In genomic region chr1:20700011-20700410, GRCm38 (mm10) we compare ENCODE assay signal across 13 mouse cellular contexts. TPM values are rescaled to one million over a fixed set of nuclear protein-coding genes. Genes with fewer than 3 reads are reported as not detected.
DNase-seq lines count a peak whose midpoint lies in the region; ATAC-seq lines count a peak whose summit lies in the region.
"Had no signal": no experiment of that assay in that cellular context is flagged by ENCODE, and none has a peak within 500 bp of the region (broad histone marks: within the 10 kb centered on the region; RNA-seq: fewer than 3 reads in every experiment).

No protein-coding gene starts in this region.

- no peak overlapping the region for H3K4me2 ChIP-seq in hindbrain, embryonic 11.5 days (replicated peaks; ENCODE audit: low read depth, low read length)
- no peak overlapping the region for H3K4me2 ChIP-seq in hindbrain, embryonic 16.5 days (ENCODE audit: low read length)
- H3K4me2 ChIP-seq: liver, embryonic 15.5 days had no signal

- WGBS in hindbrain, embryonic 11.5 days = 75% methylated on average over 3 of the region's 3 CpGs
- WGBS in hindbrain, embryonic 16.5 days = 75% methylated on average over 3 of the region's 3 CpGs

- H3K27ac ChIP-seq in hindbrain, embryonic 11.5 days (ENCODE audit: low read depth, low read length) = no peak overlapping the region
- H3K27ac ChIP-seq in hindbrain, embryonic 16.5 days (ENCODE audit: low read depth, low read length) = no peak overlapping the region
- H3K27ac ChIP-seq: liver, embryonic 15.5 days had no signal

- H3K27me3 ChIP-seq in hindbrain, embryonic 11.5 days (ENCODE audit: control insufficient read depth, insufficient read depth, low read length) = no peaks in the 10 kb centered on the region
- H3K27me3 ChIP-seq in hindbrain, embryonic 16.5 days (replicated peaks; ENCODE audit: control insufficient read depth, insufficient read depth, low read length) = no peaks in the 10 kb centered on the region
- H3K27me3 ChIP-seq: liver, embryonic 15.5 days had no signal

- no peaks in the 10 kb centered on the region for H3K36me3 ChIP-seq in hindbrain, embryonic 11.5 days (ENCODE audit: control insufficient read depth, insufficient read depth, low read length)
- no peaks in the 10 kb centered on the region for H3K36me3 ChIP-seq in hindbrain, embryonic 16.5 days (ENCODE audit: control insufficient read depth, insufficient read depth, low read length)
- H3K36me3 ChIP-seq: liver, embryonic 15.5 days had no signal

- H3K4me1 ChIP-seq in hindbrain, embryonic 11.5 days (replicated peaks; ENCODE audit: control insufficient read depth, insufficient read depth, low read length) = no peaks in the 10 kb centered on the region
- H3K4me1 ChIP-seq in hindbrain, embryonic 16.5 days (ENCODE audit: control insufficient read depth, insufficient read depth, low read depth, low read length) = no peaks in the 10 kb centered on the region
- H3K4me1 ChIP-seq: liver, embryonic 15.5 days had no signal

- no peak overlapping the region for H3K9ac ChIP-seq in hindbrain, embryonic 11.5 days (ENCODE audit: low read depth, low read length)
- no peak overlapping the region for H3K9ac ChIP-seq in hindbrain, embryonic 16.5 days (ENCODE audit: low read depth, low read length)
- H3K9ac ChIP-seq: liver, embryonic 15.5 days had no signal

- ATAC-seq in hindbrain, embryonic 11.5 days (ENCODE audit: low FRiP score) = no peak
- no peak for ATAC-seq in hindbrain, embryonic 16.5 days

- H3K4me3 ChIP-seq in hindbrain, embryonic 11.5 days (ENCODE audit: low read depth, low read length) = no peak overlapping the region
- H3K4me3 ChIP-seq in hindbrain, embryonic 16.5 days (ENCODE audit: low read length) = no peak overlapping the region
- H3K4me3 ChIP-seq: liver, embryonic 15.5 days had no signal

- no peaks in the 10 kb centered on the region for H3K9me3 ChIP-seq in hindbrain, embryonic 11.5 days (ENCODE audit: control insufficient read depth, low read length)
- H3K9me3 ChIP-seq in hindbrain, embryonic 16.5 days (ENCODE audit: control insufficient read depth, low read length) = no peaks in the 10 kb centered on the region
- H3K9me3 ChIP-seq: liver, embryonic 15.5 days had no signal

- peak; percentile 4 for DNase-seq in adrenal gland, adult 2 months
- DNase-seq in adrenal gland, postnatal 4 days (ENCODE audit: low spot score in 2 of 2) = no peak
- DNase-seq in hindbrain, embryonic 11.5 days (ENCODE audit: low spot score) = peak; percentile 12
- peak; percentile 17 for DNase-seq in right cerebral cortex, adult 18-20 months
- no peak for DNase-seq in right cerebral cortex, postnatal 36 days (ENCODE audit: low spot score in 2 of 2)
- peak; percentile 33 for DNase-seq in telencephalon, adult 2 months (ENCODE audit: low read depth, low spot score)
- no peak for DNase-seq in lung, postnatal 36 days
- DNase-seq: heart, postnatal 36 days had no signal

RNA-seq across cellular contexts. Expression of gene Il17a, which starts 30.7 kb away (rescaled TPM):
- not detected for total RNA-seq in adrenal gland, adult 2 months (2021)
- not detected in 2 replicates for polyA plus RNA-seq in adrenal gland, adult 2 months (2012; rRNA removed)
- not detected for total RNA-seq in adrenal gland, postnatal 4 days (2021)
- polyA plus RNA-seq in hindbrain, embryonic 11.5 days (2014; fragmentation: Nextera tagmentation; extraction: Ambion mirVana) = not detected in 2 replicates
- polyA plus RNA-seq in hindbrain, embryonic 16.5 days (2015; fragmentation: Nextera tagmentation; extraction: Ambion mirVana) = not detected in 2 replicates
- total RNA-seq: heart, postnatal 36 days; layer of hippocampus, adult 18-20 months had no signal
- polyA plus RNA-seq: C2C12; liver, embryonic 15.5 days; spleen, adult 2 months had no signal

Comparison
In these comparisons a context has a peak if more than half of its experiments do, and no peak if none do; other contexts are left out.
1. DNase-seq: peak in adrenal gland, adult 2 months (single experiment), hindbrain, embryonic 11.5 days (single experiment), right cerebral cortex, adult 18-20 months (single experiment) and telencephalon, adult 2 months (single experiment); none in adrenal gland, postnatal 4 days (0 of 2), right cerebral cortex, postnatal 36 days (0 of 2) and lung, postnatal 36 days (single experiment).